Mouse (Mus musculus) ES-Bruce4 (cell line): Measurements from ENCODE around the gene Slitrk5.

Source experiments
- CTCF ChIP-seq: IDR thresholded peaks from one replicate; pipeline ENCODE4 v1.8.1; 2011; ENCODE audit warnings: low read depth, low read length
- EP300 ChIP-seq: IDR thresholded peaks from 2 replicates; pipeline ENCODE4 v1.6.1; 2011; ENCODE audit warnings: low read depth, low read length; ENCODE audit not compliant: insufficient read depth
- POLR2A ChIP-seq: IDR thresholded peaks from one replicate; pipeline ENCODE4 v1.8.1; 2011; ENCODE audit warnings: low read length; ENCODE audit not compliant: insufficient read depth

- no peak for TF ChIP-seq CTCF
- TF ChIP-seq POLR2A, result no peak
- TF ChIP-seq EP300, result no peak
These were observed 591 bp downstream of the Slitrk5 start for GRCm38 (mm10) chr14:111675211-111676165.
